Comparison of ENCODE assay signal across 8 mouse cellular contexts in the genomic region with DNA sequence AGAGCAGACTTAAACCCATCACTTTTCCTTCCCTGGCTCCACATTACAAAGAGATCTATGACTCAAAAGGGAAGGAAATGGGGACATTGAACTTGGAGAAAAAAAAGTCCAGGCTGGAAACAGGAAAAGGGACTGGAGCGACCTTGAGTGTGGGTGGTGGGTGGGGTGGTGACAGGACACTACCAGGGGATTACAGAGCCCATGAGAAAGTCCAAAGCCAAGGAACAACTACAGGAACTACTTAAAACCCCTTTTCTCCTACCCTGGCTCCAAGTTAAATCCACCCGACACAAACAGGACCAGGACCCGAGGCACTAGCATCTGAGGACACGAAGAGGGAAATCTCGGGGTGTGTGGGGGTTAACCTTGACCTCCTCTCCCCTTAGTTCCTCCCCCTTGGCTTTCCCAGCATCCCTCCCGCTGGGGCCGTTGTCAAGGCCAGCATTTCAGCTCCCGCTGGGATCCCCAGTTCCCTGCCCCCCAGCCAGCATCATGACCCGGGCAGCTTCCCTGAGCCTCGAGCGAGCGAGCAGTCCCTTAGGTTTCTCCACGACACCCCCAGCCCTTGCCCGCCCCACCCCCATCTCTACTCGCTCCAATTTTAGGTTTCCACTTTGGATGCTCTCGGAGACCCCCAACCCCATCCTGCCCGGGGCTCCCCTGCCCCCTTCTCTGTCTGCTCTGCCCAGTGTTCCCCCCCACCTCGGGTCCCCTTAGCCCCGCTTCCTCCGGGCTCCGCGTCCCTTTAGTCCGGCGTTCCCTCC. TPM values are rescaled to one million over a fixed set of nuclear protein-coding genes. Genes with fewer than 3 reads are reported as not detected.
A peak's percentile ranks its signal among the peaks of the same experiment; 100 is the strongest.
DNase-seq lines count a peak whose midpoint lies in the region; ATAC-seq and TF ChIP-seq lines count a peak whose summit lies in the region.

No protein-coding gene starts in this region.

- H3K27ac ChIP-seq in thymus, adult 2 months (ENCODE audit: control insufficient read depth, insufficient read depth, low read length) = no peak overlapping the region
- H3K27ac ChIP-seq in intestine, embryonic 16.5 days (ENCODE audit: low read length) = peak overlapping the region; percentile 96
- no peak overlapping the region; the same call in 1 of the 2 replicates for H3K27ac ChIP-seq in liver, embryonic 14.5 days
- peak overlapping the region; percentile 89; the same call in 1 of the 2 replicates for H3K27ac ChIP-seq in neural tube, embryonic 12.5 days

- peak overlapping the region; percentile 90 for H3K9ac ChIP-seq in intestine, embryonic 16.5 days (ENCODE audit: low read depth, low read length)
- H3K9ac ChIP-seq in liver, embryonic 14.5 days (replicated peaks) = peak overlapping the region; percentile 86
- peak overlapping the region; percentile 94 for H3K9ac ChIP-seq in neural tube, embryonic 12.5 days

- peak; percentile 5; the same call in 1 of the 2 replicates for ATAC-seq in intestine, embryonic 16.5 days
- ATAC-seq in liver, embryonic 14.5 days (ENCODE audit: insufficient read depth) = peak; percentile 8; the same call in 1 of the 2 replicates
- ATAC-seq in neural tube, embryonic 12.5 days (ENCODE audit: low FRiP score, low read depth) = peak; percentile 55

- no peaks in the 10 kb centered on the region for H3K9me3 ChIP-seq in intestine, embryonic 16.5 days (ENCODE audit: control insufficient read depth, low read length)
- H3K9me3 ChIP-seq in liver, embryonic 14.5 days (ENCODE audit: control insufficient read depth, low read length) = no peaks in the 10 kb centered on the region
- no peaks in the 10 kb centered on the region for H3K9me3 ChIP-seq in neural tube, embryonic 12.5 days

- no peak for TF ChIP-seq EP300 in liver, embryonic 14.5 days (IDR thresholded peaks at IDR 0.05; ENCODE audit: low read depth)

- H3K4me1 ChIP-seq in thymus, adult 2 months (replicated peaks; ENCODE audit: control insufficient read depth, insufficient read depth, low read length) = peaks cover 36% of the 10 kb centered on the region
- peaks cover 29% of the 10 kb centered on the region for H3K4me1 ChIP-seq in intestine, embryonic 16.5 days (ENCODE audit: control insufficient read depth, insufficient read depth, low read length)
- peaks cover 12 to 30% of the 10 kb centered on the region in 2 experiments for H3K4me1 ChIP-seq in liver, embryonic 14.5 days (replicated peaks; ENCODE audit: control insufficient read depth in 2 of 2, insufficient read depth in 2 of 2, low read length in 1 of 2)
- peaks cover 34% of the 10 kb centered on the region for H3K4me1 ChIP-seq in neural tube, embryonic 12.5 days

- DNase-seq in thymus, adult 2 months = peak; percentile 27
- no peak for DNase-seq in thymus, postnatal 4 days
- peak; percentile 72 for DNase-seq in cerebellum, adult 9-11 months
- peak; percentile 46 to 49 for DNase-seq in gastrocnemius, postnatal 36 days
- DNase-seq in liver, embryonic 14.5 days (ENCODE audit: low read depth in 3 of 3, low spot score in 3 of 3) = no peak
- DNase-seq in urinary bladder, postnatal 36 days (ENCODE audit: low spot score in 2 of 2) = peak; percentile 32 to 55

- 2% methylated on average over 24 of the region's 24 CpGs for WGBS in thymus, adult 2 months
- WGBS in intestine, embryonic 16.5 days = under 1% methylated on average over 22 of the region's 24 CpGs
- WGBS in liver, embryonic 14.5 days (ENCODE audit: insufficient replicate concordance) = under 1% methylated on average over 24 of the region's 24 CpGs
- 2% methylated on average over 20 of the region's 24 CpGs for WGBS in neural tube, embryonic 12.5 days

- TF ChIP-seq POLR2A in thymus, adult 2 months (IDR thresholded peaks at IDR 0.05; ENCODE audit: control insufficient read depth, extremely low read depth, insufficient read depth, low read length, poor library complexity) = no peak

- no peak for TF ChIP-seq CTCF in thymus, adult 2 months (IDR thresholded peaks at IDR 0.05; ENCODE audit: borderline replicate concordance, control insufficient read depth, extremely low read depth, insufficient read depth, low read length, poor library complexity)
- TF ChIP-seq CTCF in liver, embryonic 14.5 days (IDR thresholded peaks at IDR 0.05; ENCODE audit: low read depth) = no peak

- H3K36me3 ChIP-seq in thymus, adult 2 months (ENCODE audit: control insufficient read depth, insufficient read depth, low read length) = no peaks in the 10 kb centered on the region
- H3K36me3 ChIP-seq in intestine, embryonic 16.5 days (ENCODE audit: control insufficient read depth, insufficient read depth, low read length) = no peaks in the 10 kb centered on the region
- H3K36me3 ChIP-seq in liver, embryonic 14.5 days (replicated peaks; ENCODE audit: control insufficient read depth, insufficient read depth, low read depth) = no peaks in the 10 kb centered on the region
- no peaks in the 10 kb centered on the region for H3K36me3 ChIP-seq in neural tube, embryonic 12.5 days

- intact Hi-C loops in gastrocnemius, postnatal 36 days (cut with DNase I) = loop anchor here (2.0 kb wide), 1 partner anchor 38 kb away; the partner anchor contains the start of gene Vsig10

- peak overlapping the region; percentile 30 for H3K4me3 ChIP-seq in thymus, adult 2 months (ENCODE audit: control insufficient read depth, insufficient read depth, low read length)
- peak overlapping the region; percentile 95 for H3K4me3 ChIP-seq in intestine, embryonic 16.5 days (ENCODE audit: low read length)
- peak overlapping the region; percentile 37 to 94 for H3K4me3 ChIP-seq in liver, embryonic 14.5 days (ENCODE audit: insufficient read depth in 1 of 2, low read depth in 2 of 2, low read length in 2 of 2)
- peak overlapping the region; percentile 94 for H3K4me3 ChIP-seq in neural tube, embryonic 12.5 days

- H3K27me3 ChIP-seq in thymus, adult 2 months (ENCODE audit: control insufficient read depth, insufficient read depth, low read length) = no peaks in the 10 kb centered on the region
- H3K27me3 ChIP-seq in intestine, embryonic 16.5 days (replicated peaks; ENCODE audit: control insufficient read depth, insufficient read depth, low read length) = no peaks in the 10 kb centered on the region
- H3K27me3 ChIP-seq in liver, embryonic 14.5 days (ENCODE audit: control insufficient read depth, insufficient read depth, low read length) = peaks cover 16% of the 10 kb centered on the region
- H3K27me3 ChIP-seq in neural tube, embryonic 12.5 days (replicated peaks) = 0 out of 2 replicates have a peak, but pooled peaks cover 4% of the 10 kb centered on the region

- H3K4me2 ChIP-seq in intestine, embryonic 16.5 days (ENCODE audit: low read depth, low read length) = peak overlapping the region; percentile 95
- peak overlapping the region; percentile 97 for H3K4me2 ChIP-seq in liver, embryonic 14.5 days (ENCODE audit: low read depth)
- peak overlapping the region; percentile 89 for H3K4me2 ChIP-seq in neural tube, embryonic 12.5 days (replicated peaks)

RNA-seq across cellular contexts. Expression of gene Wsb2, which starts 0.6 kb away (rescaled TPM):
- 91.8 and 120 TPM in 2 replicates for polyA plus RNA-seq in thymus, adult 2 months (2012; rRNA removed)
- total RNA-seq in gastrocnemius, postnatal 36 days (2021) = 10 to 100 TPM; 84.2 to 90.8 TPM
- 43.9 and 63.3 TPM in 2 replicates for polyA plus RNA-seq in intestine, embryonic 16.5 days (2015; fragmentation: Nextera tagmentation; extraction: Ambion mirVana)
- 13.9 and 14.1 TPM in 2 replicates for polyA plus RNA-seq in liver, embryonic 14.5 days (2012; rRNA removed)
- 15.3 and 18.5 TPM in 2 replicates for polyA plus RNA-seq in liver, embryonic 14.5 days (2014; fragmentation: Nextera tagmentation; extraction: Ambion mirVana)
- polyA plus RNA-seq in neural tube, embryonic 12.5 days (2016; fragmentation: Nextera tagmentation; extraction: Ambion mirVana) = 138 and 140 TPM in 2 replicates

RNA-seq across cellular contexts. Expression of gene Rfc5, which starts 32.3 kb away (rescaled TPM):
- polyA plus RNA-seq in thymus, adult 2 months (2012; rRNA removed) = 63.7 and 65.4 TPM in 2 replicates
- 1 to 10 TPM; 2.1 to 2.5 TPM for total RNA-seq in gastrocnemius, postnatal 36 days (2021)
- 99.9 and 101 TPM in 2 replicates for polyA plus RNA-seq in intestine, embryonic 16.5 days (2015; fragmentation: Nextera tagmentation; extraction: Ambion mirVana)
- 17.8 and 24.1 TPM in 2 replicates for polyA plus RNA-seq in liver, embryonic 14.5 days (2012; rRNA removed)
- polyA plus RNA-seq in liver, embryonic 14.5 days (2014; fragmentation: Nextera tagmentation; extraction: Ambion mirVana) = 52.2 and 58.0 TPM in 2 replicates
- 52.1 and 53.4 TPM in 2 replicates for polyA plus RNA-seq in neural tube, embryonic 12.5 days (2016; fragmentation: Nextera tagmentation; extraction: Ambion mirVana)

RNA-seq across cellular contexts. Expression of gene Vsig10, which starts 37.7 kb away (rescaled TPM):
- polyA plus RNA-seq in thymus, adult 2 months (2012; rRNA removed) = 7.3 and 11.5 TPM in 2 replicates
- 1 to 10 TPM; 4.1 to 5.0 TPM for total RNA-seq in gastrocnemius, postnatal 36 days (2021)
- polyA plus RNA-seq in intestine, embryonic 16.5 days (2015; fragmentation: Nextera tagmentation; extraction: Ambion mirVana) = 15.4 and 18.6 TPM in 2 replicates
- 0.84 and 1.2 TPM in 2 replicates for polyA plus RNA-seq in liver, embryonic 14.5 days (2012; rRNA removed)
- 0.60 and 1.5 TPM in 2 replicates for polyA plus RNA-seq in liver, embryonic 14.5 days (2014; fragmentation: Nextera tagmentation; extraction: Ambion mirVana)
- polyA plus RNA-seq in neural tube, embryonic 12.5 days (2016; fragmentation: Nextera tagmentation; extraction: Ambion mirVana) = 2.4 and 2.8 TPM in 2 replicates

RNA-seq across cellular contexts. Expression of gene Ksr2, which starts 57.3 kb away (rescaled TPM):
- 0.54 and 0.84 TPM in 2 replicates for polyA plus RNA-seq in thymus, adult 2 months (2012; rRNA removed)
- under 1 TPM; 0.03 to 0.07 TPM for total RNA-seq in gastrocnemius, postnatal 36 days (2021)
- 0.20 and 0.28 TPM in 2 replicates for polyA plus RNA-seq in intestine, embryonic 16.5 days (2015; fragmentation: Nextera tagmentation; extraction: Ambion mirVana)
- polyA plus RNA-seq in liver, embryonic 14.5 days (2012; rRNA removed) = 0.01 and 0.02 TPM in 2 replicates
- polyA plus RNA-seq in liver, embryonic 14.5 days (2014; fragmentation: Nextera tagmentation; extraction: Ambion mirVana) = 0.04 TPM in 1 of 2 replicates, not detected in the other
- polyA plus RNA-seq in neural tube, embryonic 12.5 days (2016; fragmentation: Nextera tagmentation; extraction: Ambion mirVana) = 3.4 TPM in 2 replicates

Comparison
In these comparisons a context has a peak if more than half of its experiments do, and no peak if none do; other contexts are left out.
1. DNase-seq: peak in thymus, adult 2 months (single experiment), cerebellum, adult 9-11 months (single experiment), gastrocnemius, postnatal 36 days (2 of 2) and urinary bladder, postnatal 36 days (2 of 2); none in thymus, postnatal 4 days (single experiment) and liver, embryonic 14.5 days (0 of 3).
2. H3K27ac ChIP-seq: peak in intestine, embryonic 16.5 days (single experiment) and neural tube, embryonic 12.5 days (single experiment); none in thymus, adult 2 months (single experiment) and liver, embryonic 14.5 days (single experiment).
3. H3K4me3 ChIP-seq: peak in every context shown above with its lines; median percentile 95 in intestine, embryonic 16.5 days; 94 in neural tube, embryonic 12.5 days; 66 in liver, embryonic 14.5 days; 30 in thymus, adult 2 months.
4. ATAC-seq: peak in every context shown above with its lines; median percentile 55 in neural tube, embryonic 12.5 days; 8 in liver, embryonic 14.5 days; 5 in intestine, embryonic 16.5 days.
5. Peak in every context shown above with its lines, with median percentiles within 50 percentile points of each other: H3K4me2 ChIP-seq and H3K9ac ChIP-seq.